Mouse (Mus musculus) kidney, adult 10 weeks (tissue): ENCODE measurements around the gene Pigm. TPM values are rescaled to one million over a fixed set of nuclear protein-coding genes. Genes with fewer than 3 reads are reported as not detected.

Source experiments
- polyA plus RNA-seq: library from polyadenylated mRNA; stranded (reverse); fragments of 350-450 nt; fragmentation: Illumina TruSeq; extraction: RNeasy Lipid Tissue Mini Kit (QIAGEN cat#74804); gene quantifications from one replicate; pipeline ENCODE4 v1.2.3, GENCODE M21; 2014; ENCODE audit warnings: low read depth, low replicate concordance

Gene Pigm
- 13.3 TPM for polyA plus RNA-seq

GRCm38 (mm10) chr1:172376198-172376667 lies at the start of gene Pigm:
Gene Pigm, plus strand, starts transcription at chr1:172376546.

GRCm38 (mm10) chr1:172329131-172329530 lies 47.2 kb upstream of the Pigm start, which contains the start of gene Kcnj9:
Gene Kcnj9, minus strand, starts transcription at chr1:172329318.

GRCm38 (mm10) chr1:172340729-172341321 lies 35.5 kb upstream of the Pigm start, which contains the start of gene Kcnj10:
Gene Kcnj10, plus strand, starts transcription at chr1:172341210.

Other genes starting within 250 kb of the Pigm start
- gene Pex19, start 249.8 kb upstream of the Pigm start, polyA plus RNA-seq = 62.7 TPM
- 107 TPM for gene Dcaf8, start 228.5 kb upstream of the Pigm start, polyA plus RNA-seq
- 47.7 TPM for gene Pea15a, start 169.7 kb upstream of the Pigm start, polyA plus RNA-seq
- gene Casq1, start 156.7 kb upstream of the Pigm start, polyA plus RNA-seq = not detected
- not detected for gene Atp1a4, start 118.1 kb upstream of the Pigm start, polyA plus RNA-seq
- not detected for gene Igsf8, start 114.9 kb upstream of the Pigm start, polyA plus RNA-seq
- 1.3 TPM for gene Atp1a2, start 78.5 kb upstream of the Pigm start, polyA plus RNA-seq
- not detected for gene Kcnj9, start 47.2 kb upstream of the Pigm start, polyA plus RNA-seq
- 64.0 TPM for gene Kcnj10, start 35.3 kb upstream of the Pigm start, polyA plus RNA-seq
- 6.0 TPM for gene Slamf9, start 98.8 kb downstream of the Pigm start, polyA plus RNA-seq
- 0.40 TPM for gene Igsf9, start 105.2 kb downstream of the Pigm start, polyA plus RNA-seq
- gene Tagln2, start 123.5 kb downstream of the Pigm start, polyA plus RNA-seq = 26.8 TPM
- not detected for gene Cfap45, start 144.3 kb downstream of the Pigm start, polyA plus RNA-seq
- not detected for gene Vsig8, start 179.4 kb downstream of the Pigm start, polyA plus RNA-seq
- gene Slamf8, start 214.0 kb downstream of the Pigm start, polyA plus RNA-seq = 0.28 TPM
- gene Fcrl6, start 226.0 kb downstream of the Pigm start, polyA plus RNA-seq = not detected